Mouse (Mus musculus) erythroblast, embryonic 14.5 days (primary cell): ENCODE data around the gene Nemp1.

Experiments used
- GATA1 ChIP-seq: IDR thresholded peaks from 2 replicates; pipeline ENCODE4 v1.6.1; 2012; ENCODE audit warnings: low read length, inconsistent platforms, mixed read lengths
- TAL1 ChIP-seq: IDR thresholded peaks from 3 replicates; pipeline ENCODE4 v1.6.1; 2012; ENCODE audit warnings: low read length, inconsistent platforms, mixed read lengths

- TF ChIP-seq GATA1 (no peak), TAL1 (no peak)
Measured at GRCm38 (mm10) chr10:127620406-127621190, 46.1 kb upstream of the Nemp1 start, which contains the start of gene Lrp1.
